Mouse (Mus musculus) telencephalon, adult 2 months (tissue): ENCODE results near the gene Tnfaip8l2.
"Not testable (repeated sequence)": the region's sequence is repeated elsewhere in the genome, so short reads cannot be mapped to it uniquely, and the experiment has no call there.

ENCODE experiments used
- DNase-seq: peaks from one replicate; pipeline ENCODE4 v3.0.0-alpha.2; 2011; ENCODE audit warnings: low read depth, low spot score

Tnfaip8l2 gene

GRCm38 (mm10) chr3:95159987-95160963 is 18.1 kb upstream of the Tnfaip8l2 start, which contains the start of gene Sema6c:
TSS of gene Sema6c (plus strand) at chr3:95160457.
- peak; percentile 83 for DNase-seq

GRCm38 (mm10) chr3:95159511-95159986 is 17.4 kb upstream of the Tnfaip8l2 start:
- no peak for DNase-seq

GRCm38 (mm10) chr3:95153874-95154273 is 11.7 kb upstream of the Tnfaip8l2 start:
- DNase-seq = no peak

- no peak for DNase-seq
These were observed 5.8 kb upstream of the Tnfaip8l2 start for GRCm38 (mm10) chr3:95147924-95148323.

GRCm38 (mm10) chr3:95142617-95143011 is 454 bp upstream of the Tnfaip8l2 start:
- no peak for DNase-seq

DNA sequence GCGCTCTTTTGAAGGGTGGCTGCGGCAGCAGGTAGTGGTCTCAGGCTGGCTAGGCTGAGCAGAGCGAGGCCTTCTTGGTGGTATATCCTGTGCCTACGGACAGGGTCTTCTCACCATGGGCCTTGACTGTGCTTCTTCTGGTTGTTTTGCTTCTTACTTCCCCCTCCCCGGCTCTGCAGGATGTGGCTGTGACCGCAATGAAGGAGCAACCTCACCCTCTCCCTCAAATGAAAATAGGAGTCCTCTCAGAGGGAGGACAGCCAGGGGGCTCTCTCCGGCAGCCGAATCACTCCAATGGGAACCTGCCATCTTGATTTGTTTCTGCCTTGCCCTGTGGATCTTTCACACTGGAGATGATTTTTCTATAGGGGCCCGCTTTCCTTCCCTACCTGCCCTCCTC is 686 bp downstream of the Tnfaip8l2 start:
- DNase-seq = no peak

- no peak for DNase-seq
These were observed 1.4 kb downstream of the Tnfaip8l2 start for GRCm38 (mm10) chr3:95140795-95141194.

- no peak for DNase-seq
These were observed 1.9 kb downstream of the Tnfaip8l2 start for GRCm38 (mm10) chr3:95140289-95140595.

DNA sequence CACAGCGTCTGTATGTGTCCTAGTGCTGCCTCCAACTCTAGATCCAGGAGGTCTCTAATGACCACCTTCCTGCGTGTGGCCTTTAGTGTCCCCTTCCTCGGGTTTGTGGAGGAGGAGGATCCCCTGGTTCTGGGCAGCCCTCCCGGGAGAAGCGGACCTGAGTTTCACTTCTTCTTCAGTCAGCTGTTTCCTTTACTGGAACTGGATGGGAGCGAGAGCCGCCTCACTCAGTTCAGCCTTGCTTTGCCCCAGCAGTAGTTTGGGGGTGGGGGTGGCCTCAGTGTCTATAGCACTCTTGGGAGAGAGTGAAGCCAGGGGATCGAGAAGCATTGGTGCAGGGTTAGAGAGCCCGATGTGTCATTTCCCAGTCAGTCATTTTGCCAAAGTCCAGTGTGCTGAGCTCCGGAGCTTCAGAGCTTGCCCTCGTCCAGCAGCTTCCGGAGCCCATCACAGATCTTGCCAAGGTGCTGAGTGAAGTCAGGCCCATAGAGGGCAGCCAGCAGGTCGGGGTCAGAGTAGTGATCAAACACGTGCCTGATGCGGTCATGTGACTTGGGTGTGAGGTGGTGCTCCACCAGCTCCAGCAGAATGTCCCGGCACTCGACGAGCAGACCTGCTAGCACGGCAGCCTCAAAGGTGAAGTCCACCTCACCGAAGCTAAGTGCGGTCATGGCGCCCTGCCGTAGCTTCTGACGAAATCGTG is 2.4 kb downstream of the Tnfaip8l2 start:
- no peak for DNase-seq

DNA sequence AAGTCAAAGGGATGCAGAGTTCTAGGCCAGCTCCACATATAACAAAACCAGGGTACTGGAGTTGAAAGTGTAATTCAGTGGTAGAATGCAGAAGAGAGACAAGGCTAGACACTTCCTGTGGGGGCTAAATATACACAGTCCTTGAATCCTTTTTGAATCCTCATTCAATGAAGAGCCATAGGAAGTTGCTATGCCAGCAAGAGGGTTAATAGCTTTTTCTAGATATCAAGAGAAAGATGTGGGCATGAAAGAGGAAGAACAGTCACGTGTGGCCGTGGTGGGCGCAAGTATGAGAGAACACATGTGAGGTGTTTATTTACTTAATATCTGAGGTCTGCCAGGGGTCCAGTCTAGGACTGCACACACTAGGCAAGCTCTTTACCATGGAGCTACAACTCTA is 5.8 kb downstream of the Tnfaip8l2 start:
- no peak for DNase-seq

DNA sequence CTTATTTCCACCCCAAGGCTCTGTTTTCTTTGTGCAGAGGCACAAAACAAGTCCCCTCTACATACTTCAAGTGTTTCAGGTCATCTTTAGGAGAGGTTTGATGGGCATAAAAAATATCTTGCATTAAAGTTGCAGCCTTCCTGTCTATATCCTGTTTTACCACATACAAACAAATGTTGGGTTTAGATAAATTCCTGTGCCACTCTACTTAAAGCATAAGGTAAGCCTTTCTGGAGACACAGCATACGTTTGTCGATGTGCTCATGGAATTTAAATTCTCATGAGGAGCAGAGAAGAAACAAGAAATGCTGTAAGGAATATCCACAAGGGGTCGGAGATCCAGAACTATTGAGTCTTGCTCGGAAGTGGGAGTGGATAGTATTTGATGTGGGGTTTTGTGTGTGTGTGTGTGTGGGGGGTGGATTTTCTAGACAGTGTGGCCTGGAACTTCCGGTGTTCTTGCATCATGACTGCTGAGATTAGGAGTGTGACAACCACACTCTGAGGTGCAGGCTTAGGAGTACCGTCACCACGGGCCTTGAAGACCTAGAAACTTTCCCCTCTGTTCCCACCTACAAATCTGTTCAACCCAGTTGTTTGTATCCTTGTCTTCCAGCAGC is 6.6 kb downstream of the Tnfaip8l2 start:
- no peak for DNase-seq

- no peak for DNase-seq
These were observed 7.1 kb downstream of the Tnfaip8l2 start for GRCm38 (mm10) chr3:95135023-95135422.

DNA sequence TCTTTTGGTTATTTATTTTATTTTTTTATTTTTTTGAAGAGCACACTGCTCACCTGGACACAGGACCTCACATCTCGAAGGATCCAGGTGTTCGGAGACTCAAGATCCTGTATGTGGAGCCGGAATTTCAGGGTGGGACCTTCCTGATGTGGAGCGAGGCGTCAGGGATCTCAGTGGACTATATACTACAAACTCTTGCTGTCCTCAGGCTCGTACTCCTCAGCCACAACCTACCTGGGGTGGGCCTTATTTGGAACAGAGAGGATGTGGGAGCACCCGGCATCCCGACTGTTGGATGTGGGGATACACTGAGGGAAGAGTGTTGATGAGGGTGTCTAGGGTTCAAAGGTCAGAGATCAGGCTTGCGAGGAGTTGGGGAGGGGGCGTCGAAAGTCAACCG is 8.0 kb downstream of the Tnfaip8l2 start:
- DNase-seq = not testable (repeated sequence)

DNA sequence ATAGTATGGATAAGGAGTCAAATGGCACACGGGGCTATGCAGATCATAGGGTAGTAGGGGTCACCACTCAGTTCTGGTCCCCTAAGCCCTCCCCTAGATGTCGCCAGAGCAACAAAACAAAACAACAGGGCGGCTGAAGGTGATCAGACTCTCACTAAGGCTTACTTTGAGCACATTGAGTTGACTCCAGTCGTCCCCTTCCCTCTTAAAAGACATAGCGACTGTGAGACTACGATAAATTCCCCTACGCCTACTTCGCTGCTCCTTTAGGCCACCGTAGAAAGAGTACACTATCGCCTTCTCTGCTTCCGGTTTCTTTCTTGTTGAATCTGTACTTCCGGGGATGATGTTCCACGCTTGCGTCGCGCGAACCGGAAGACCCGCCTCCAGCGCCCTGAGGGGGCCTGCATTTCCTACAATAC is 8.5 kb downstream of the Tnfaip8l2 start, which contains the start of the genes Scnm1 and Lysmd1:
Gene Scnm1, minus strand, starts transcription at position 332 of the 422 bp plus-strand sequence.
Gene Lysmd1, plus strand, starts transcription at position 409 of the 422 bp plus-strand sequence.
- DNase-seq = peak; percentile 99

- DNase-seq = no peak
These were observed 9.0 kb downstream of the Tnfaip8l2 start for GRCm38 (mm10) chr3:95133176-95133575.

DNA sequence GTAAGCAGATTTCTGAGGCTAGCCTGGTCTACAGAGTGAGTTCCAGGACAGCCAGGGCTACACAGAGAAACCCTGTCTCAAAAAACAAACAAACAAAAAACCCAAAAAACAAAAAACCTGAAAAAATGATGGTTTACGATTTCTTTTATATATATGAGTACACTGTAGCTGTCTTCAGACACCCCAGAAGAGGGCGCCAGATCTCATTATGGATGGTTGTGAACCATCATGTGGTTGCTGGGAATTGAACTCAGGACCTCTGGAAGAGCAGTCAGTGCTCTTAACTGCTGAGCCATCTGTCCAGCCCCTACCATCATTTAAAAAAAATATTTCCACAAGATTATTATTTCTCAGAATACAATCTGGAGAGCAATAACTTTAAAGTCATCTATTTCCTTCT is 9.8 kb downstream of the Tnfaip8l2 start:
- DNase-seq = not testable (repeated sequence)

- no peak for DNase-seq
These were observed 12.1 kb downstream of the Tnfaip8l2 start for GRCm38 (mm10) chr3:95130081-95130480.

GRCm38 (mm10) chr3:95129226-95129651 is 12.9 kb downstream of the Tnfaip8l2 start:
- no peak for DNase-seq

DNA sequence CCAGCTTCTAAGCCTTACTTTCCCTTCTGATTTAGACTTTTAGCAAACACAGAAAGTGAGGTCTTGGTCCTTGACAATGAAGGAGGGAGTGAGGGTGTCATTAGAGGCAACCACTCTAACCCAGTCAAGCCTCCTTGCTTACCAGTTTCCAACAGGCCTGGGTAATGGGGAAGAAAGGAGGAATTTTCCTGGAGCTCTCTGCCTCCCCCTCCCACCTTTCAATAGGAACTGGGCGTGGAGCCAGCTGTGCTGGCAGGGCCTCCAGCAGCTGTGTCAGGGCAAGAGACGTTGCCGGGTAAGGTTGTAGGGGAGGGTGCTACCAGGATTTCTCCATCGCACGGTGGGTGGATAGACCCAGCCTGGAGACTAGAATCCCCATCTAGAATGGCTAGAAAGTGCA is 17.2 kb downstream of the Tnfaip8l2 start:
- DNase-seq = no peak

DNA sequence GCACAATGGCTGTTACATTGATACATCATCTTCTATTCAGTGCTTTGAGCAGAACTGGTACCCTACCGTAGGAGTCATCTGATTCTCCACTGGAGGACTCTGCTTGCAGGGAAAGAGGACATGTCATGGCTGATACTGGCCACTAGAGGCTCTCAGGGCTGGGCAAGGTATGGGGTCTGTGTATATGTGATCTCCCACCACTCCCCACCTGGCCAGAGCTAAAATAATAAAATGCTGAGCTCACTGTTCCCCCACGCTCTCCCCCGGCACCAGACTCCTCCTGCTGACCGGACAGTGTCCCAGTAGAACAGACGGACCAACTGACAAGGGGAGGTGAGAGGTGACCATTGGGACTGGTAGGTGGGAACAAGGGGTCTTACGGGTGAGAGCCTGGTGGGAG is 17.9 kb downstream of the Tnfaip8l2 start, which contains the start of gene Tmod4:
Gene Tmod4, plus strand, starts transcription at position 231 of the 400 bp plus-strand sequence.
- no peak for DNase-seq

GRCm38 (mm10) chr3:95121580-95121979 is 20.6 kb downstream of the Tnfaip8l2 start:
- DNase-seq = no peak

DNA sequence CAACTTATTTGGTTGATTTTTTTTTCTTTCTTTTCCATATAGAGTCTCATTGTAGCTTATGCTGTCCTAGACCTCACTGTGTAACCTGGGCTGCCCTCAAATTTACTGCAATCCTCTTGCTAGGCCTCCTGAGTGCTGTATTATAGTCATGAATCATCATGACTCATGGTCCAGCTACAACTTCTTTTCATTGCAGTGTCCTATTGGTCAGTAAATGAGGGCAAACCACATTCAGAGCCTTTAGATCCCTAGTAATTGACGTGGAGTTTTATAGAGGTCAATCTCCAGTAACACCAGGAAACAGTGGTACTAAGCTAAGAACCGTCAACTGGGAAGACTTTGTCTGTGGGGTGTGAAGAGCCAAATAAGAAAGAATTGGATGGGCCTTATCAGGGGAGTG is 24.4 kb downstream of the Tnfaip8l2 start:
- no peak for DNase-seq
